Mouse (Mus musculus): ENCODE data around the gene Smarcd2.

Smarcd2 gene

DNA sequence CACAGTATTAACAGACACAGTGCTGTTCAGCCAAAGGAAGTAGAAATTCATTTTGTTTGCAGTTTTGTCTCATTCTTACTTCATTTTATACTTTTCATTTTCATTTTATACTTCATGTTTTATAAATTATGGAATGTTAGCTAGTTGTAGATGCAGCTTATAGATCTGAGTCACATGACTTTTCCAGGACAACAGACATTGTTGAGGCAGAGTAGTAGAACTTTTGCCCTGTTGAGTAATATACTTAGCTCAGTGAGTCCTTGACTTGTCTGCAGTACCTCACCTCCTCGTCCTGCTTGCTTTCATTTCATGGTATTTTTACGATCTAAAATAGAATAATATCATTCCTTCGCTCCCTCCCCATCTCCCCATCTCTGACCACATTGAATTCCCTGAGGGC, 52.2 kb downstream of the Smarcd2 start:
- DNase-seq = no peak

GRCm38 (mm10) chr11:106216730-106217490, 55.9 kb downstream of the Smarcd2 start, which contains the start of gene Ddx42:
TSS of gene Ddx42 (plus strand) at chr11:106216926.
- DNase-seq = peak; percentile 96

GRCm38 (mm10) chr11:106215927-106216729, 56.6 kb downstream of the Smarcd2 start, which contains the start of gene Ccdc47:
TSS of gene Ccdc47 (minus strand) at chr11:106216344.
- DNase-seq = peak; percentile 97

DNA sequence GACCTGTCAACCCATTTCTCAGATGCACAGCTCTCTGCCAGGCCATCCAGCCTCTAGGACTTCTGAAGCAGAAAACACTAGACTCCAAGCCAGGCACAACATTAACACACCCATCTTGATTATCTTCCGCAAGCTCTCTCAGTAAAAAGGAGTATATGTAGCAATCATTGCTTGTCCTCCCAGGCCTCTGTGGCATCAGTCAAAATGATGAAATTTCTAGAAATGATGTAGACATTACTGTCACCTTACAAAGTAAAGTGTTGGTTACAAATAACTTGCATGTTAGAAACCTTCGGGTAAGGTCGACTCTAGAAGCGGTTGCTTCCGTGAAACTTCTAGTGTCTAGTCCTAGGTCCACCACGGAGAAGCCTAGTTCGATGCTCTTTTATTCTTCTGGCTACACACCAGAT, 57.3 kb downstream of the Smarcd2 start:
- no peak for DNase-seq

- no peak for DNase-seq
Observed at GRCm38 (mm10) chr11:106214856-106215255, 57.9 kb downstream of the Smarcd2 start.

All from kidney, postnatal 10 days (tissue).